Comparison of ENCODE assay signal across 18 mouse cellular contexts in the genomic region with DNA sequence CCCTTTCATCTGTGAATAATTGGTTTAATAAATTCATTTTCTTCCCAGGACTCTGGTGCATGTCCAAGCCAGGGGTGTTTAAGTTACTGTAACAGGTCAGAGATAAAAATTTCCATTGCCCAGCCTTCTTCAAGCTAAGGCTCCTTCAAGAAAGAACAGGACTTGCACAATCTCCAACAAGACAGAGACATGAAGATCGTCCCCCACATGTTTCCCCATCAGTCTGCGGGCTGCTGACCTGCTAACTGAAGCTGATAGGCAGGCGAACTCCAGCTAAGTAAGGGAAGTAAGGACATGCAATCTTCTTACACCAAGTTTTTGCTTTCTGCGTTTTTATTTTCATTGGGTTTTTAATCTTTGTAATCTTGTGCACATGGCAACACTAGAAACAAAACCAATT. TPM values are rescaled to one million over a fixed set of nuclear protein-coding genes. Genes with fewer than 3 reads are reported as not detected.
DNase-seq lines count a peak whose midpoint lies in the region; ATAC-seq and TF ChIP-seq lines count a peak whose summit lies in the region.
"Had no signal": no experiment of that assay in that cellular context is flagged by ENCODE, and none has a peak within 500 bp of the region (broad histone marks: within the 10 kb centered on the region; RNA-seq: fewer than 3 reads in every experiment).

No protein-coding gene starts in this region.

- no peak for ATAC-seq in kidney, embryonic 15.5 days (replicated peaks; ENCODE audit: low FRiP score)
- ATAC-seq: forebrain, embryonic 16.5 days had no signal

- no peak overlapping the region for H3K4me3 ChIP-seq in kidney, embryonic 15.5 days (replicated peaks)
- no peak overlapping the region for H3K4me3 ChIP-seq in cortical plate, adult 2 months (ENCODE audit: insufficient read depth, low read length)
- H3K4me3 ChIP-seq: embryonic facial prominence, embryonic 15.5 days; heart, embryonic 12.5 days had no signal

- no peaks in the 10 kb centered on the region for H3K27me3 ChIP-seq in kidney, embryonic 15.5 days
- H3K27me3 ChIP-seq: embryonic facial prominence, embryonic 15.5 days; heart, embryonic 12.5 days had no signal

- no peak for TF ChIP-seq POLR2A in cortical plate, adult 2 months (IDR thresholded peaks at IDR 0.05; ENCODE audit: extremely low read depth, insufficient read depth, low read length)

- no peak overlapping the region for H3K4me2 ChIP-seq in kidney, embryonic 15.5 days
- H3K4me2 ChIP-seq: embryonic facial prominence, embryonic 15.5 days; heart, embryonic 12.5 days; lung, embryonic 14.5 days had no signal

- peak overlapping the region; percentile 60 for H3K27ac ChIP-seq in kidney, embryonic 15.5 days
- 0 out of 2 replicates have a peak overlapping the region, but pooled peaks have one; percentile 38 for H3K27ac ChIP-seq in cortical plate, adult 2 months (ENCODE audit: insufficient read depth, low read length)
- H3K27ac ChIP-seq: embryonic facial prominence, embryonic 15.5 days had no signal

- no peak overlapping the region for H3K9ac ChIP-seq in kidney, embryonic 15.5 days
- H3K9ac ChIP-seq: embryonic facial prominence, embryonic 15.5 days; heart, embryonic 12.5 days; lung, embryonic 14.5 days had no signal

- no peak for TF ChIP-seq CTCF in cortical plate, adult 2 months (IDR thresholded peaks at IDR 0.05; ENCODE audit: extremely low read depth, insufficient read depth, low read length)

- peaks cover 18% of the 10 kb centered on the region; the same call in 1 of the 2 replicates for H3K4me1 ChIP-seq in kidney, embryonic 15.5 days
- H3K4me1 ChIP-seq in cortical plate, adult 2 months (ENCODE audit: control insufficient read depth, insufficient read depth, low read length), result no peaks in the 10 kb centered on the region
- H3K4me1 ChIP-seq: embryonic facial prominence, embryonic 15.5 days; heart, embryonic 12.5 days had no signal

- no peaks in the 10 kb centered on the region for H3K9me3 ChIP-seq in kidney, embryonic 15.5 days (replicated peaks)
- H3K9me3 ChIP-seq: embryonic facial prominence, embryonic 15.5 days; heart, embryonic 12.5 days had no signal

- 60% methylated on average over 4 of the region's 4 CpGs for WGBS in kidney, embryonic 15.5 days

- DNase-seq in kidney, postnatal 4 days, result no peak
- peak; percentile 9 to 20 for DNase-seq in lung, adult 18-20 months
- DNase-seq in lung, postnatal 4 days, result no peak
- peak; percentile 6 for DNase-seq in c-Kit-positive CD71-negative TER-119-negative erythroid progenitor cells, embryonic 14.5 days (ENCODE audit: low read depth)
- no peak for DNase-seq in urinary bladder, postnatal 4 days (ENCODE audit: low spot score in 2 of 2)
- DNase-seq: adrenal gland, adult 2 months; cerebellum, adult 8-10 months; heart, postnatal 14 days; kidney, adult 18-20 months; lung, embryonic 14.5 days; thymus, postnatal 36 days had no signal

- H3K36me3 ChIP-seq in kidney, embryonic 15.5 days, result no peaks in the 10 kb centered on the region
- H3K36me3 ChIP-seq: embryonic facial prominence, embryonic 15.5 days; heart, embryonic 12.5 days had no signal

RNA-seq across cellular contexts. Expression of a gene that starts 45.8 kb away (rescaled TPM):
- polyA plus RNA-seq in kidney, embryonic 15.5 days (2015; fragmentation: Nextera tagmentation; extraction: Ambion mirVana), result 1.7 and 2.0 TPM in 2 replicates
- 2.9 and 4.4 TPM in 2 replicates for polyA plus RNA-seq in cortical plate, adult 2 months (2012; rRNA removed)
- polyA plus RNA-seq: lung, embryonic 14.5 days; neural tube, embryonic 11.5 days had no signal

RNA-seq across cellular contexts. Expression of a gene that starts 54.7 kb away (rescaled TPM):
- 0.35 and 0.38 TPM in 2 replicates for polyA plus RNA-seq in kidney, embryonic 15.5 days (2015; fragmentation: Nextera tagmentation; extraction: Ambion mirVana)
- 0.33 and 1.0 TPM in 2 replicates for polyA plus RNA-seq in cortical plate, adult 2 months (2012; rRNA removed)
- polyA plus RNA-seq: adrenal gland, adult 2 months; heart, embryonic 12.5 days; liver, adult 2 months; lung, embryonic 14.5 days; neural tube, embryonic 11.5 days had no signal

Comparison
In these comparisons a context has a peak if more than half of its experiments do, and no peak if none do; other contexts are left out.
1. DNase-seq: peak in lung, adult 18-20 months (2 of 2) and c-Kit-positive CD71-negative TER-119-negative erythroid progenitor cells, embryonic 14.5 days (single experiment); none in kidney, postnatal 4 days (0 of 2), lung, postnatal 4 days (0 of 2) and urinary bladder, postnatal 4 days (0 of 2).